Mouse (Mus musculus): ENCODE data around the gene Sfmbt2.
"Not testable (repeated sequence)": the region's sequence is repeated elsewhere in the genome, so short reads cannot be mapped to it uniquely, and the experiment has no call there.

Gene Sfmbt2

DNA sequence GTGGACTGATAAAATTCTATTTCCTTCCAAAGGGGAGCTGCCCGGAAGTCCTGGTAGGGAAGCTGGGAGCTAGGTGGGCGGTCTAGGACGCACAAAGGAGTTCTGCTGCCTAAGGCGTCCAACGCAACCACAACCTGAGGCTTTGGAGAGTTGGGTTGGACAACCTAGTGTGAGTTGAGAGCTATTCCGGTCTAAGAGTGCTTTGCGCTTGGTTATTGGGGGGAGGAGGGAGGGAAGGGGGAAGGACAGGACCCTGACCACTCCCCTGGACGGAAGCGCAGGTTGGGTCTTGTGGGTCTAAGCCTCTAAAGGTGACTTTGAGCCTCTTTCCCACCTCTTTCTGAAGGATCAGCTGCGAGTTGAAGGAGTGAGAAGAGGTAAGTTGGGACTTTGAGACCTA lies at the start of gene Sfmbt2:
Sfmbt2 (plus strand) TSS at position 335 of the 400 bp plus-strand sequence.
- no peak for DNase-seq

DNA sequence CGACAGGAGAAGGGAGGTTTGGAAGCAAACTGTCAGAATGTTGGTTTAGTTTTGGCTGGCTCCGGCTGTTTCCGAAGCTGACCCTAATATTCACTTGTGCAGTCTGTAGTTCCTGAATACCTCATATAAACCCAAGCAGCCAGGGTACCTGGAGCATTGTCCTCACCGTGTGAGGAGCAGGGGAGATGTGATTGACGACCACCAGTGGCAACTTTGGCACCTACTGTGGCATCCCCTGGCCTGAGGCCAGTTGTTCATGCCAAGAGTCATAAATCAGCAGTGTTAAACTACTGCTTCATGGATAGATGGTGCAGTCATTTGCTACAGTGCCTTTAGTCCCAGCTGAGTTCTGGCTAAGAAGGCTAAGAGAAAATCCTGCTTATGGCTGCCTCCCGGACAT lies 49.2 kb upstream of the Sfmbt2 start:
- DNase-seq: no peak

DNA sequence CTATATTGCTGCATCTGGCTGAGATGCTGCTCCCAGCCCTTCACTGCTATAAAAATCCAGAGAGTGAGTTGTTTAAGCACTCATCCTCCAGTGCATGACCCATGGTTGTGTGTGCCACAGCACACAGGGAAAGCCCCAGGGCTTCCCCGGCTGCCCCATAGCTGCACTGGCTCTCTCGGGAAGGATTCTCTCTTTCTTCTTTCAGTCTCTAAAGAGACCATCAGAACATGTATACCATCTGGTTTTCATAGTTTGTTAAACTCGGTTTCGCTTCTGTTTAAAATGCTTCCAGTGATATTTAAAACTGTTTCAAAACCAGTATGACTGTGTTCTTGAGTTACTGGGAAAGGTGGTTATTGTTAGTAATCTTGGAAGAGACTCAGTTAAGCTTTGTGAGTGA lies 47.1 kb upstream of the Sfmbt2 start:
- DNase-seq: no peak

DNA sequence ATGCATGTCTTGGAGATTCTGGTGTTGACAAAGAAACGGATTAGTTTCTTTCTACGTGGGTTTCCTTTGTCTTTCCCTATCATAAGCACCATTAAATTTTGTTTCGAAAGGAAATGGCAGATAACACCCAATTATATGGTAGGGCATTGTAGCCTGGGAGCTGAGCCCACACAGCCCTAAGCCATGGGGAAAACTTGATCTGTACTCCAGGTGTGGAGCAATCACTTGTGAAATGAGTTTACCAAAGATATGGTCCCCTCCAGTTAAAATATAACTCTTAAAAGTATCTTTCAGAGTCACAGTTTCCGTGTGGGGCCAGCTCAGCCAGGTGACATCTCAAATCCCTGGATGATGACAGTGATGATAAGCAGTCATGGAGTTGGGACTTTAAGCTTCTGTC lies 45.3 kb upstream of the Sfmbt2 start:
- no peak for DNase-seq

DNA sequence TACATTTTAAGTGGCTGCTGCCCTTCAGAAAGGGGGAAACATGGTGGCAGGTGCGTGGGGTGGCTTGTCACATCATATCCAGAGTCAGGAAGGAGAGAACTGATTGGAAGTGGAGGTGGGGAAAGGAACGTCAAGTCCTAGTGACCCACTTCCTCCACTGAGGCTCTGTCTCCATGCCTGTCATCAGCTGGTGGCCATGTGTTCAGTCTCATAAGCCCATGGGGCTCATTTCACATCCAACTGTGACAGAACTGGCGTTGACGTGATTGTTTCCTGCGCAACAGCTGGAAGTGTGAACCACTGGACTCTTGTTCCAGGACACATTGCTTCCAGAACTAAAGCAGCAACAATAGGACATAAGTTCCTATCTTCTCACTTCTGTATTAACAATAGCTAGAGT lies 40.1 kb upstream of the Sfmbt2 start:
- DNase-seq: no peak

DNA sequence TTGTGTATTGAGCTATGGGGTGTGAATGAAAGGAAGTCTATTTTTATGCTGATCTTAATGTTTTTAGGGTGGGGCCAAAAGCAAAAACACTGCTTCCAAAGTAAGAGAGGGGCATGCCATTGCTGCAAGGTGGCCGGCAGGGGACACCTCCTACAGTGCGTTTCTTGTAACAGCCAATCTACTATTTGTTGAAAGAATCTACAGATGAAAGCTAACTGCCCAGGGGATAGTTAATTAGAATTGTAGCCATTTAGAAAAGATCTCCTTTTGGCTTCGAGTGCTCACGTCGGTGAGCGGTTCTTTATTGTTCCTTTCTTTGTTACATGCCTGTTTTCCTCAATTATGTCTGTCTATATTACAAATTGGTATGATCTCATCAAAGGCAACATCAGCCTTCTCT lies 36.0 kb upstream of the Sfmbt2 start:
- no peak for DNase-seq

DNA sequence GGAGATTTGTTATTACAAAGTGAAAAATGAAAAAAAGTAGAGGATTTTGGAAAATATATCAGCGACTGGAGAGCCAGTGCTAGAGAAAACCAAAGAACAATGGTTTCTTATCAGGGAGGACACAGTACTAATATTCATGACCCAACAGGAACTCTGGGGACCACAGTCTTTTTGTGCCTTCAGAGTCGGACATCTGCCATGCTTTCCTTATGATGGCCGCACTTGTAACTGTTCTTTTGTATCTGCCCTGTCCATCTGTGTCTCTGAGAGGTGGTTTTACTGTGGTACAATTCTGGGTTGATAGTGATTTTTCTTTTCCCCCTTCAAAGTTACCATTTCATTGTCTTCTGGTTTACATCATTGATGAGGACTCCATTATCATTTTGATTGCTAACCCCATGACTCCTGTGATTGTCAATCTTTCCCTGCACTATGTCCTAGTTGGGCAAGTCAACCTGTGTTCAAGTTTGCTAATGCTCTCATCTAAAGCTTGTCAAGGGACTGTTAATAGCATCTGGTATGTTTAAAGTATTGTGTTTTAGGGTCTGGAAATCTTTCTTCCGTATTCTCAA lies 35.2 kb upstream of the Sfmbt2 start:
- DNase-seq: no peak

DNA sequence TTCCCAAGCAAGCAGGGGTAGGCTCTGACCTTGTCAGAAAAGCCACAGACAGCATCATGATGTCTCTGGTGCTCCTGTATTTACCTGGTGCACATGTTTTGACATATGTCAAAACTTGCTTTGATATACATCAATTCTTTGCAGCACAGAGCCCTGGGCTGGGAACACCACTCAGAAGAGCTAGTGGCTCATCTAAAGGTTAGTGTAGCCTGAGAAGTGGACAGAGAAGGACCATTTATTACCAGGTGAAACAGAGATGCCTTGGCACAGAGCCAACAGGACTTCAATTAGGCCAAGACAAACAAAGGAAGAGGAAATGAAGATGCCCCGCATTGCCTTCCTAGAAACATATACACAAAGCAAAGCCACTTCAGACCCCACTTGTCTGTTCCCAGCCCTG lies 30.3 kb upstream of the Sfmbt2 start:
- DNase-seq: no peak

DNA sequence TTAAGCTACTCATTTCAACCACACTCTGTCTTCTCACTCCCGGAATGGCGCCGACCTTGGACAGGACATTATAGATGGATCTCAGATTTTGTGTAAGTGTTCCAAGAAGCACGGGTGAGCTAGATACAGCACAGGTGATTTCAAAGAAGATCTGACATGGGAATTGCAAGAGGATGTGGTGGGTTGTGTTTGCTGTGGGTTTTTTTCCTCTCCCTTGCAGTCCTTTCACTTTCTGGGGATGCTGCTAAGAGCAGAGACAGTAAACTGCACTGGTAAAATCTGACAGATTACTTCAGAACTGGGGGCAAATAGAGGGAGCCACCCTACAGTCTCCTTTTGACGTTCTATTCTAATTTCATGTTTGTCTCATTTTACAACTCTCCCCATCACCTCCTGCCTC lies 26.8 kb upstream of the Sfmbt2 start:
- DNase-seq: no peak

DNA sequence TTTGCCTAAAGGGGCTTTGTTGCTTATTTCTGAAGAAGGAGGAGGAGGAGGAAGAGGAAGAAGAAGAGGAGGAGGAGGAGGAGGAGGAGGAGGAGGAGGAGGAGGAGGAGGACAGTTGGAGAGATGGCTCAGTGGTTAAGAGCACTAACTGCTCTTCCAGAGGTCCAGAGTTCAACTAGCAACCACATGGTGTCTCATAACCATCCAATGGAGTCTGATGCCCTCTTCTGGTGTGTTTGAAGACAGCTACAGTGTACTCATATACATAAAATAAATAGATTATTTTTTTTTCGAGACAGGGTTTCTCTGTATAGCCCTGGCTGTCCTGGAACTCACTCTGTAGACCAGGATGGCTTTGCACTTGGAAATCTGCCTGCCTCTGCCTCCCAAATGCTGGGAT lies 26.2 kb upstream of the Sfmbt2 start:
- DNase-seq: not testable (repeated sequence)

DNA sequence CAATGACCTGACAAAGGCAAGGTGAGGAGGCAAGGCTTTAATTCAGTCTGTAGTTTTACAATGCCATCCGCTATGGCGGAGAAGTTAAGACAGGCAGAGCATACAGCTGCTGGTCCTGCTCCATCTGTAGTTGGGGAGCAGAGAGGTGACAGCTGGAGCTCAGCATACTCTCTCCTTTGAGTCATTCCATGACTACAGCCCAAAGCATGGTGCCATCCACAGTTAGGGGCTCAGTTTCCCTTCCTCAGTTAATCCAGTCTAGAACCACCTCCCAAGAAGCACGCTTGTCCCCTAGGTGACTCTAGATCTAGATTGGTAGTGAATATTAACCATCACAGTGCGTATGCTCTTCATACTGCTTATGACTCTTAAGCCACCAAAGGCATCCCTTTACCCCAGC lies 23.1 kb upstream of the Sfmbt2 start:
- DNase-seq: no peak

DNA sequence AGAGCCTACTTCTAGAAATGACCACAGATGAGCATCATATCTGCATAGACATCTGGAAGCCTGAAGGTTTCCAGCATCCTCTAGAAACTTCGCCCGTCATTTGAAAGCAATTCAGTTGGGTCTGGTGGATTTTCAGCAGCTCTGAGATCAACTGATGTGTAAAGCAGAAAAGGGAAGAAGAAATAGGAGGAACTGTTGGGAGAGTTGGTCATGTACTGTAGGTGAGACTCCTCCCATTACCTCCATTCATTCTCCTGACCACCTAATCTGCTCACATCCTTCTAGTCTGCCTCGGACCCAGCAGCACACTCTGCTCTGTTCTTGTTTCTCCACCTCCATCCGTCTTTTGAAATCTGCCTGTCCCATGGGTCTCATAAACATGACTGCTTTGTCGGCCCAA lies 22.3 kb upstream of the Sfmbt2 start:
- DNase-seq: no peak

DNA sequence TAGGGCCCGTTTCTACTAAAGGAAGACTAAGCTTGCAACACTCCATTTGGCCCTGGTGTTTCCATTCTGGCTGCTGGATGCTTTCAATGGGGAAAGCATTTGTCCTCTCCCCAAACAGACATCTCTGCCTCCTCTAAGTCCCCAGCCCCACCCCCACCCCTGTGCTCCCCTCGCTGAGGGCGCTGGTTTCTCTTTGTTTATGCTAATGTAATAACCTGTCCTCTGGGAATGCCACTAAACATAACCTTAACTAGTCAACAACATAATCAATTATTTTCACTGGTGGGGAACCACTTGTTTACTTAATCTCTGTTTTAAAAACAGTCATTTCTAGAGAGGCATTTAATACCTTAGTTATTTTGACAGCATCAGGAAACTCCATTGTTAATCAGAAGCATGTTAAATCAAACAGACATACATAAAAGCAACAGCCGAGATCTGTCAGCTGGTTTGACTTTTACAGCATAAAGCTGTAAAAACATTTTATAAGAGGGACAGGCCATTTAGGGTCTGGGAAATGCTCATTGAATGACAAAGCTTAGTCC lies 20.0 kb upstream of the Sfmbt2 start:
- DNase-seq: no peak

DNA sequence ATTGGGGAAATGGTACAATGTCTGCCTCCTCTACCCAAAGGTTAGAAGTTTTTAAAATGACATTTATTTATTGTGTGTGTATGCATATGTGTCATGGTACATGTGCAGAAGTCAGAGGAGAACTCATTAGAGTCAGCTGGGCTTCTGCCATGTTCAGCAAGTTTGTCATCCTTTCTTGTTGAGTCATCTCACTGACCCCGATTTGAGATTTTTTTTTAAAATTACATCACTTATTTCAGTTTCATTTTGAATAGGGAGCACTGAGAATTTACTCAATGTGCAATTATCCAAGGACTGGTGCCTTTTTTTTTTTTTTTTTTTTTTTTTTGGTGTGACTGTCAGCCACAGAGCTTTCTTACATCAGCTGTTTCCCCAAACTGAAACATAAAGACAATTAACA lies 19.2 kb upstream of the Sfmbt2 start:
- DNase-seq: no peak

DNA sequence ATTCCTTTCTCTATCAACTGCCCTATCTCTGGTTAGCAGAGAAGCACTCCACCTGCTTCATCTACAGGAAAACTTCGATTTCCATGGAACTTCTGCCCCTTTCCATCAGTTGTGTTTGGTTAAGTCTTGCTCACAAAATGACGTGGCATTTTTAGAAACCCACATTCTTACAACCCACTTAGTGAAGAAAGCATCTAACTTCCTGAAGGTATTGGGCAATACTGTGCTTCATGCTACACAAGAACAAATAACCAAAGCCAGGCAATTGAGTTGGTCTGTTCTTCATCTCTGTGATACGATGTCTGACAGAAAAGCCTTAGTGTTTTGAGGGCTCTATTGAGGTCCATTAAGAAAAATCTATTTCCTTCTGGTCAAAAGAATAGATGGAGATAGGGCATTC lies 17.4 kb upstream of the Sfmbt2 start:
- no peak for DNase-seq

DNA sequence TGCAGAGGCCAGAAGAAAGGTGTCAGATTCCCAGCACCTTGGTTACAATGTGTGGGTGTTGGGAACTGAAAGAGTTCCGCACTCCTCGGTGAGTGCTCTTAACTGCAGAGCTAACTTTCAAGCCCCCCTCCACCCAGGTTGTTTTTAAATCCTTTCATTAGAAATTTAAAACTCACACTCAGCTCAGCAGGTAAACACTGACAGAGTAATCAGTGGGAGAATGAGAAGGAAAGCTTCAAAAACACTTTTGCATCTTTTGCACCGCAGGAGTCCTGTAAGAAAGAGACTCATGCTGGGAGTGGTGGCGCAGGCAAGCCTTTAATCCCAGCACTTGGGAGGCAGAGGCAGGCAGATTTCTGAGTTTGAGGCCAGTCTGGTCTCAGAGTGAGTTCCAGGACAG lies 16.4 kb upstream of the Sfmbt2 start:
- DNase-seq: no peak

DNA sequence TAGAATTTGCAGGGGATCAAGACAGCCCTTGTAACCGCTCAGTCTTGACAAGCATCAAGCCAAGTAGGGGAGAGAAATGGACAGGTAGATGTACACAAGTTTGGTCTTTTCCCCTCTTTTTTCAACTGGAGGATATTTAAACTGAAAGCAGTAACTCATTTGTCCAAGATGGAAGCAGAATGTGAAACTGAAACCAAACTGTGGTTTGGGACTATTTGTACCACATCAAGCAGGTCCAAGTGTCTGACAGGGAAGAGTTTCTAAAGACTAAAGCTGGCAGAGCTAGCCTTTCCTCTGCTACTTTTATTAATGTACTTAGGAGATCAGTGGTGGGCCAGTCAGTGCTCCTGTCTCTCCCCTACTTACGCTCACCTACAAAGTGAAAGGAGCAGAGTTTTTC lies 10.4 kb upstream of the Sfmbt2 start:
- DNase-seq: no peak

DNA sequence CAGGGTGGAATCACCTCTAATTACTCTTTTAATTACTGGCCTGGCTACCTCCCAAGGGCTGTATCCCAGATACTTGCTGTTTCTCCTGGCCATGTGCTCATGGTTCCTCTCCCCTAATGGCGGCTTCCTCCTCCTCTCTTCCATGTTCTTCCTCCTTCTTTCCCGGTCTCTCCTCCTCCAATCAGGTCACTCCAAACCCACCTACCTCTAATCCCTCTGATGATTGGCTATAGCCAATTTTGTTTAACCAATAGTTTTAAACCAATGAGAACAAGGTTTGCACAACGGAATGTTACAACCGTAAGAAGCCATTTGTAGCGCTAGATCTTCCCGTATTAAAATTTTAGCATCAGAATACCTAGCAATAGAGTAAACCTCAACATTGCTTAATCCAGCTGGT lies 5.2 kb upstream of the Sfmbt2 start:
- no peak for DNase-seq

DNA sequence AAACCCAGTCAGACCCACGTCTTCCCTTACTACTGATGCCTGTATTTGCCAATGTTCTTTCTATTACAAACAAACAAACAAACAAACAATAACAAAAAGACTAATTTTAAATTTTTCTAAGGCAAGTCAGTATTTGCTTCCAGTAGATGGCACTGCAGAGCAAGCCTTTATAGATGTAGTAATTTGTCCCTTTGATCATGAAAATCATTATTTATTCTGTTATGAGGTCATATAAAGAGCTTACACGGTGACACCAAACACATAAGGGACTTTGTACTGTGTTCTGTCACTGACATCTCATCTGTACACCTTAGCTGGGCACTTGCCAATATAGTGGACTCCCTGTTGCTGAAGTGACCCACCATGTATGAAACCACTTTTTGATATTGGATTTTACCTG lies 4.0 kb upstream of the Sfmbt2 start:
- no peak for DNase-seq

DNA sequence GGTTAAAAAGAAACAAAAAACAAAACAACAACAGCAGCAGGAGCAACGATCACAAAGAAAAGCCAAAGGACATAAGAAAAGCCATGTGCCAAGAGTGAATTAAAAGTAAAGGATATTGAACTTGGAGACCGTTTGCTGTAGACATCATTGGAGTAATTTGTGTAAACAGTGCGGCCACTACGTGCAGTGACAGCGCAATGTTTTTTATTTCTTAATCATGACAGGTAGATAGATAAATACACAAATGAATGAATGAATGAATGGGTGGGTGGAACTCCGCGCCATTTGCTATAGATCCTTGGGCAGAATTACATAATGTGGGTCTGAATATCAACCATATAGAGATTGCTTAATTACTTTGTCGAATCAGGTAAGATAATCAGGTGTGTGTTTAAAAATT lies 634 bp upstream of the Sfmbt2 start:
- DNase-seq: no peak

DNA sequence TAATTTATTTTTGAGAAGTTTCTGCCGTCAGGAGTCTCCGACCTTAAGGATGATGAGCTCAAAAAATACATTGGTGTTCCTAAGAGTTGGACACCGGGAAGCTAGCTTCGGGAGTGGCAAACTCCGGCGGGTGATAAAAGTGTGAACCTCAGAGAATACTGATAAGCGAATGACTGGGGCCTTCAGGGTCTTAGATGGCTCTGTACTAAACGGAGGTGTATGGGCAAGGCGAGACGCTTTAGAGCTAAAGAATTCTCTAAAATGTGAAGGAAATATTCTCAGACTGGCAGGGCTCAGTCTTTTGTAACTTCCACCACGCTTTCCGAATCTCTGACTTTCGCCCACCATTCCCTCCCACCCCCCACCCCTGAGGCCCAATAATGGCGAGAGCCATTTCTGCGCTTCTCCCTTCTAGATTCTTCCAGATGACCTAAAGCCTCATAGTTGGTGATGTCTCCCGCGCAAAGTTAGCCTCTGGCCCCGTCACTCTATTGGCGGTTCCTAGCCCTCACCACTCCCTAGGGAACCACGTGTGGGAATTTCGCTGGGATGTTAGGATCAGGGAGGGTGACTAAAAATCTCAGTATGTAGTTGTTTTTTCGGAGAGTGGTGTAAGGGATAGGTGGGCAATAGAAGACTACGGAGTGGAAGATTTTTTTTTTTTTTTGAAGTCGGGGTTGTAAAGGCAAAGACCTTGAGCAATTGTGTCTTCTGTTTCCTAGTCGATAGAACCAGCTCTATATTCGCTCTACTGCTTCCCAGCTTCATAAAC lies 563 bp downstream of the Sfmbt2 start:
- no peak for DNase-seq

DNA sequence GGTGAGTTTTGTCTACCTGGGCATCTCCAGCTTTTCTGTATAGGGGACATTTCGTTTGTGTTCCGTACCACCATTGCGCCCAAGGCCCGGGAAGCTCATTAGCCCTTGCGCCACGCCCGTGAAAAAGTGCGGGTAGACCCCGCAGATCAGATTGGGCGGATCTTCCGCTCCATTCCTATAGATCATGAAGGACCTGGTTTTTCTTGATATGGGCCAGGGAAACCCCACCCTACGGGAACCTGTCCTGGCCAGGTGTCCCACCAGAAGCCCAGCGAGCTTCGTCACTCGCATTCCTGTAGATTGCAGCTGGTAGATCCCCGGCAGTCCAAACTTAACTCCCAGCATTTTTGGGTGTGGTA lies 1.1 kb downstream of the Sfmbt2 start:
- DNase-seq: no peak

DNA sequence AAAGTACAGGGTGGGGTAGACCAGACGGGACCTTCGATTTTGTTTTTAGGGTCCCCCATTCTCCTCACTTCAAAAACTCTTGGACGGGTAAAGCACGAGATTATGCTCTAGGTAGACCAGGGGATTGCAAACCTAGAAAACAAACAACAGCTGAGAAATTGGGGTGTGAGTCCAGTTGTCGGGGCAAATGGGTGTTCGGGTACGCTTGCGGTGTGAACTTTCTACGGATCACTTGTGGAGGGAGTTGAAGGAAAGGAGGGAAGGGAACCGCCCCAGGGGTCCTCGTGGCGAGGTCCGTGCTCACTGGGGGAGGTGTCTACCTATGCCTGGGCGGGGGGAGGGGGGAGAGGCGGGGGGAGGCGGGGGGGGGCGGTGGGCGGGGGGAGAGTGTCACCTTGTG lies 1.6 kb downstream of the Sfmbt2 start:
- DNase-seq: no peak

DNA sequence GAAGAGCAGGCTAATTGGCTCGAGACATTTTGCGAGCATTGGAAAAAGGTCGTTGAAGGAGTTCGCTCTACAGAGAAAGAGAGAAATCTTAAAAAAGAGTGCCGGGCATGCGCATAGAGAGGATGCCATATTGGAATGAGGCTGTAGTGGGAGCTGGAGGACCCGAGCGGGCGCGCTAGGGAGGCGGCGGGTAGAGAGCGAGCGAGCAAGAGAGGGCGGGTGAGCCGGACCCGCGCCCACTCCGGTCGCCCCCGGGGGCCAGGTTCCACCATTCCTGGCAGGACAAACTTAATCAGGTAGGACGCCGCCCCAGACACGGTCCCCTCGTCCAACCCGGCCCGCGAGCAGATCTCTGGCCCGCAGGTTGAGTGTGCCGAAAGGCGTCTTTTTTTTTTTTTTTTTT lies 2.0 kb downstream of the Sfmbt2 start:
- DNase-seq: peak; percentile 67

Data from lung, postnatal 14 days (tissue).